Mouse (Mus musculus): ENCODE data around the gene H2al2b. TPM values are rescaled to one million over a fixed set of nuclear protein-coding genes. Genes with fewer than 3 reads are reported as not detected.
"Not testable (repeated sequence)": the region's sequence is repeated elsewhere in the genome, so short reads cannot be mapped to it uniquely, and the experiment has no call there.

Gene H2al2b
- polyA plus RNA-seq (2017; shearing (Covaris generic)) = not detected

- not testable (repeated sequence) for ATAC-seq
Observed at GRCm38 (mm10) chrY:2720574-2720973, at the start of gene H2al2b. H2al2b (minus strand) TSS chrY:2720674.

Other genes starting within 250 kb of the H2al2b start
- gene H2al2c, start 121.6 kb downstream of the H2al2b start, polyA plus RNA-seq (2017; shearing (Covaris generic)) = not detected
- gene Sry, start 57.0 kb downstream of the H2al2b start, polyA plus RNA-seq (2017; shearing (Covaris generic)) = not detected
- not detected for gene Gm4064, start 75.5 kb upstream of the H2al2b start, polyA plus RNA-seq (2017; shearing (Covaris generic))
- not detected for gene Rbmy, start 110.0 kb upstream of the H2al2b start, polyA plus RNA-seq (2017; shearing (Covaris generic))
- not detected for gene Gm10256, start 110.0 kb upstream of the H2al2b start, polyA plus RNA-seq (2017; shearing (Covaris generic))
- not detected for gene Gm10352, start 180.3 kb upstream of the H2al2b start, polyA plus RNA-seq (2017; shearing (Covaris generic))
- not detected for gene Gm29289, start 211.9 kb upstream of the H2al2b start, polyA plus RNA-seq (2017; shearing (Covaris generic))